Mouse (Mus musculus) liver, embryonic 16.5 days (tissue): ENCODE results near the gene Frmd6. TPM values are rescaled to one million over a fixed set of nuclear protein-coding genes. Genes with fewer than 3 reads are reported as not detected.

Source experiments
- ATAC-seq: fragments of 200-750 bp; cut with Nextera tagmentation; 2 replicates; pipeline ENCODE4 v1.8.0; 2017; ENCODE audit warnings: low read depth, mild to moderate bottlenecking, moderate number of reproducible peaks, moderate library complexity
- H3K27ac ChIP-seq: fragments of 300-500 bp; sonication (generic); 2 replicates; pipeline ENCODE4 v1.5.1; 2014; ENCODE audit warnings: mild to moderate bottlenecking, low read length
- H3K27me3 ChIP-seq: fragments of 300-500 bp; sonication (generic); 2 replicates; pipeline ENCODE4 v1.6.1; 2014; ENCODE audit warnings: low read depth, low read length, mixed read lengths; ENCODE audit not compliant: control insufficient read depth, insufficient read depth
- H3K36me3 ChIP-seq: fragments of 300-500 bp; sonication (generic); 2 replicates; pipeline ENCODE4 v1.6.1; 2014; ENCODE audit warnings: mild to moderate bottlenecking; ENCODE audit not compliant: control insufficient read depth, insufficient read depth
- H3K4me1 ChIP-seq: fragments of 300-500 bp; sonication (generic); 2 replicates; pipeline ENCODE4 v1.6.1; 2014; ENCODE audit warnings: low read depth, low read length, mixed read lengths; ENCODE audit not compliant: control insufficient read depth
- H3K4me2 ChIP-seq: fragments of 300-500 bp; sonication (generic); 2 replicates; pipeline ENCODE4 v1.6.1; 2014; ENCODE audit warnings: low read depth, low read length, mixed read lengths
- H3K4me3 ChIP-seq: fragments of 300-500 bp; sonication (generic); 2 replicates; pipeline ENCODE4 v1.5.1; 2014; ENCODE audit warnings: low read depth, mild to moderate bottlenecking, low read length
- H3K9ac ChIP-seq: fragments of 300-500 bp; sonication (generic); 2 replicates; pipeline ENCODE4 v1.6.1; 2014; ENCODE audit warnings: low read depth, low read length
- H3K9me3 ChIP-seq: fragments of 300-500 bp; sonication (generic); replicated peaks from 2 replicates; pipeline ENCODE4 v1.6.1; 2016; ENCODE audit warnings: low read length; ENCODE audit not compliant: control insufficient read depth
- WGBS: fragments of 180-500 bp; shearing (Covaris S2); extraction: QIAGEN DNeasy Blood & Tissue Kit; methylation state at CpG from one replicate; pipeline ENCODE4 v1.1.7; 2014; ENCODE audit not compliant: insufficient replicate concordance; 5-methylcytosine and 5-hydroxymethylcytosine counted together
- polyA plus RNA-seq: library from polyadenylated mRNA; unstranded; fragments of >200 nt; fragmentation: Nextera tagmentation; extraction: Ambion mirVana; gene quantifications from 2 replicates; pipeline ENCODE4 v1.2.1, GENCODE M21; 2015

Gene Frmd6
- polyA plus RNA-seq, 1 experiment from 2014 or later = 3.7 TPM

GRCm38 (mm10) chr12:70944181-70944580 is 118.9 kb downstream of the Frmd6 start:
- H3K36me3 ChIP-seq = peaks cover 12% of the 10 kb centered on the region
- no peak overlapping the region for H3K4me3 ChIP-seq
- no peak overlapping the region for H3K4me2 ChIP-seq
- H3K4me1 ChIP-seq = peaks cover 2% of the 10 kb centered on the region; the same call in 1 of the 2 replicates
- ATAC-seq = no peak
- 83% methylated on average over 5 of the region's 5 CpGs for WGBS
- no peaks in the 10 kb centered on the region for H3K27me3 ChIP-seq
- no peaks in the 10 kb centered on the region for H3K9me3 ChIP-seq
- no peak overlapping the region for H3K9ac ChIP-seq
- H3K27ac ChIP-seq = no peak overlapping the region

GRCm38 (mm10) chr12:70946585-70947256 is 121.4 kb downstream of the Frmd6 start:
- Histone ChIP-seq H3K27ac (no peak overlapping the region), H3K9me3 (no peaks in the 10 kb centered on the region), H3K36me3 (peaks cover 12% of the 10 kb centered on the region), H3K4me2 (no peak overlapping the region), H3K9ac (no peak overlapping the region), H3K4me3 (no peak overlapping the region), H3K4me1 (no peaks in the 10 kb centered on the region), H3K27me3 (no peaks in the 10 kb centered on the region)
- no peak for ATAC-seq
- WGBS = 86% methylated on average over 10 of the region's 10 CpGs

Other genes starting within 250 kb of the Frmd6 start
- 98.8 and 107 TPM in 2 replicates for gene Actr10, start 112.3 kb downstream of the Frmd6 start, polyA plus RNA-seq
- gene Psma3, start 149.1 kb downstream of the Frmd6 start, polyA plus RNA-seq = 294 and 323 TPM in 2 replicates
- gene Arid4a, start 190.5 kb downstream of the Frmd6 start, polyA plus RNA-seq = 21.3 and 22.2 TPM in 2 replicates